Mouse (Mus musculus): ENCODE results near the gene Spata31d1a.

DNA sequence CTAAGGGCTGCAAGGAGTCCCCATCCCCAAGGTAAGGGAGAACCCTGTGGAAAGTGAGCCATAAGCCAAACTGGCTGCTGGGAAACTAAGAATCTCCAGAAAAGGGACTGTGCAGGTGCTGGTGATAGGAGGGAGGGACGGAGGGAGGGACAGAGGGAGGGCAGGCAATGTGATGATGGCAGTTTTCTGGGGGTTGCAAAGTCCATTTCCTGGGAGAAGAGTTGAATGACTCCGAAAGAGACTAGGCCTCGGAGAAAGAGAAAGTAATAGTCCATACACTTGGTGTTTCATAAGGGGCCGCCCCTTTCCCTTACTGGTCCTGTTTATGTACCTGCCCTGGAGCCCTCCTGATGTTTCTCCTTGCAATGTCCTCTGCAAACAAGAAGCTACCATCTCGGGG, 55.7 kb downstream of the Spata31d1a start:
- TF ChIP-seq CTCF (IDR thresholded peaks at IDR 0.05; ENCODE audit: borderline replicate concordance, control insufficient read depth, extremely low read depth, insufficient read depth, low read length, poor library complexity) (no peak), POLR2A (IDR thresholded peaks at IDR 0.05; ENCODE audit: control insufficient read depth, extremely low read depth, insufficient read depth, low read length, poor library complexity) (no peak)
